Mouse (Mus musculus) MEL (cell line): ENCODE data around the gene Cercam.

Experiments used
- BHLHE40 ChIP-seq: IDR thresholded peaks from 2 replicates; pipeline ENCODE4 v1.6.1; 2012; ENCODE audit warnings: low read depth, mild to moderate bottlenecking, inconsistent platforms, low read length, improper control_type of control experiment, borderline replicate concordance
- CHD1 ChIP-seq: IDR thresholded peaks from 2 replicates; pipeline ENCODE4 v1.6.1; 2012; ENCODE audit warnings: low read depth, mild to moderate bottlenecking, inconsistent platforms, low read length, improper control_type of control experiment
- CHD2 ChIP-seq: IDR thresholded peaks from 2 replicates; pipeline ENCODE4 v1.6.1; 2011; ENCODE audit warnings: low read length, improper control_type of control experiment
- CTCF ChIP-seq, 3 experiments: IDR thresholded peaks in 2 of 3; conservative IDR thresholded peaks in 1 of 3; 2 replicates each; pipeline ENCODE4 v1.5.1; 2011 to 2012; ENCODE audit warnings: low read length in 3 of 3, low read depth in 2 of 3, mild to moderate bottlenecking in 2 of 3, improper control_type of control experiment in 1 of 3, inconsistent platforms in 1 of 3, mixed read lengths in 1 of 3, moderate library complexity in 1 of 3; ENCODE audit not compliant: control insufficient read depth in 1 of 3, insufficient read depth in 1 of 3, poor library complexity in 1 of 3, severe bottlenecking in 1 of 3
- EP300 ChIP-seq, 2 experiments: IDR thresholded peaks; 2 replicates each; pipeline ENCODE4 v1.6.1; 2011; ENCODE audit warnings: improper control_type of control experiment in 2 of 2, low read length in 2 of 2, low read depth in 1 of 2, mild to moderate bottlenecking in 1 of 2
- KAT2A ChIP-seq: conservative IDR thresholded peaks from 2 replicates; pipeline ENCODE4 v1.6.1; 2012; ENCODE audit warnings: low read depth, low read length, improper control_type of control experiment, inconsistent platforms
- MAX ChIP-seq: IDR thresholded peaks from 2 replicates; pipeline ENCODE4 v1.6.1; 2011; ENCODE audit warnings: low read length, improper control_type of control experiment
- MXI1 ChIP-seq: IDR thresholded peaks from 2 replicates; pipeline ENCODE4 v1.6.1; 2011; ENCODE audit warnings: mild to moderate bottlenecking, low read depth, low read length, improper control_type of control experiment
- NELFE ChIP-seq: IDR thresholded peaks from 2 replicates; pipeline ENCODE4 v1.6.1; 2011; ENCODE audit warnings: low read depth, low read length, improper control_type of control experiment
- POLR2A ChIP-seq, 2 experiments: IDR thresholded peaks; 2 replicates each; pipeline ENCODE4 v1.6.1; 2011 to 2012; ENCODE audit warnings: low read length in 2 of 2, mild to moderate bottlenecking in 2 of 2, control low read depth in 1 of 2, improper control_type of control experiment in 1 of 2, low read depth in 1 of 2, moderate library complexity in 1 of 2; ENCODE audit not compliant: control insufficient read depth in 1 of 2, insufficient read depth in 1 of 2, poor library complexity in 1 of 2
- ZC3H11A ChIP-seq: IDR thresholded peaks from 2 replicates; pipeline ENCODE4 v1.6.1; 2012; ENCODE audit warnings: low read depth, mild to moderate bottlenecking, inconsistent platforms, low read length, improper control_type of control experiment
- ZKSCAN1 ChIP-seq: IDR thresholded peaks from 2 replicates; pipeline ENCODE4 v1.6.1; 2012; ENCODE audit warnings: low read depth, mild to moderate bottlenecking, inconsistent platforms, low read length, improper control_type of control experiment, moderate library complexity

DNA sequence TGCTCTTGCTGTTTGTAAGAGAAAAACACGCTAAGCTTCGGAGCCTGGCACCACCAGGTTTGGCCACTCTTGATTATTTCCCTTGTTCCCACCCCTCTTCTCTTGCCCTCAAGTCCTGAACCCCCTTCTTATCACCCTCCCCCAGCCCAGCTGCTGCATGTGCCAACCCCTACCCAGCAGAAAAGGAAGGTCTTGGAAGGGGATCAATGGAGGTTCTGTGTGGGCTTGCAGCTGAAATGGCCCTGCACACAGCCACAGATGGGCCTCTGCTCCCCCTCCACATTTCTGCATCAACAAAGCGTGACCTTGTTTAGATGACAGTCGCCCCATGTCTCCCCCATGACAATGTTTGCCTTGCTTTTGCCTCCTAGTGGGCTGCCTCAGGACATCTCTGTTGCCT is 37.9 kb upstream of the Cercam start:
- TF ChIP-seq BHLHE40 (no peak), EP300 (IDR thresholded peaks at IDR 0.05; ENCODE audit: low read depth in 1 of 2, low read length in 2 of 2) (no peak), POLR2A (IDR thresholded peaks at IDR 0.05; ENCODE audit: control insufficient read depth in 1 of 2, insufficient read depth in 1 of 2, low read depth in 1 of 2, low read length in 2 of 2, poor library complexity in 1 of 2) (no peak), CHD2 (no peak), ZC3H11A (no peak), CTCF (IDR thresholded peaks at IDR 0.05 in 2 of 3, conservative IDR thresholded peaks at IDR 0.05 in 1 of 3; ENCODE audit: control insufficient read depth in 1 of 3, insufficient read depth in 1 of 3, low read depth in 2 of 3, low read length in 3 of 3, poor library complexity in 1 of 3, severe bottlenecking in 1 of 3) (no peak), MAX (no peak), MXI1 (no peak), CHD1 (no peak), NELFE (no peak), KAT2A (no peak), ZKSCAN1 (no peak)
